Mouse (Mus musculus) liver, postnatal 0 days (tissue): Measurements from ENCODE around the gene Tnrc6a.

Source experiments
- CTCF ChIP-seq: sonication (generic); IDR thresholded peaks from 2 replicates; pipeline ENCODE4 v1.5.1; 2016; ENCODE audit warnings: antibody characterized with exemption, low read depth
- EP300 ChIP-seq: IDR thresholded peaks from 2 replicates; pipeline ENCODE4 v1.6.1; 2016; ENCODE audit warnings: antibody characterized with exemption, low read depth, mild to moderate bottlenecking

DNA sequence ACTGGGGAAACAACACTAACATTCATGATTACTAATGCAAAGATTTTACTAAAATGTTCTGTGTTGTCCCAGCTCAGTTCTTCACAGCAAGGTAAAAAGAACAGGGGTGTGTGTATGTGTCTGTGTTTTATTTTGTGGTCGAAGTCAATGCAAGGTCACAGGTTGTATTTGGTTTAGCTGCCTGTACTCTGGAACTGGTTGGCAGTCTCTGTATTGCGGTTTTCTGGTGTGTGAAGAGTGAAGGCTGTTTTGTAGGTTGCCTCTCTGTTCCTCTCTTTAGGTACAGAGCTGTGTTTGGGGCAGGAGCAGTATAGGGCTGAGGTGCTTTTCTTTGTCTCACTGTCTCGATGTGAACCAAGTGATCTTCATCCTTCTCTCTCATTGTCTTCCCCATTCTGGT lies 12.0 kb downstream of the Tnrc6a start:
- no peak for TF ChIP-seq EP300
- TF ChIP-seq CTCF = no peak
